Comparison of ENCODE assay signal across 9 mouse cellular contexts in genomic region chr5:119680329-119681010, GRCm38 (mm10). TPM values are rescaled to one million over a fixed set of nuclear protein-coding genes. Genes with fewer than 3 reads are reported as not detected.
DNase-seq lines count a peak whose midpoint lies in the region; ATAC-seq and TF ChIP-seq lines count a peak whose summit lies in the region.
"Had no signal": no experiment of that assay in that cellular context is flagged by ENCODE, and none has a peak within 500 bp of the region (broad histone marks: within the 10 kb centered on the region; RNA-seq: fewer than 3 reads in every experiment).

No protein-coding gene starts in this region.

- no peak overlapping the region for H3K4me2 ChIP-seq in liver, postnatal 0 days (ENCODE audit: low read depth, low read length)
- no peak overlapping the region for H3K4me2 ChIP-seq in hindbrain, embryonic 14.5 days (replicated peaks)
- H3K4me2 ChIP-seq in neural tube, embryonic 11.5 days (ENCODE audit: low read depth) = peak overlapping the region; percentile 24; the same call in 1 of the 2 replicates

- H3K9me3 ChIP-seq in liver, postnatal 0 days (ENCODE audit: low read length) = no peaks in the 10 kb centered on the region
- H3K9me3 ChIP-seq in hindbrain, embryonic 14.5 days (ENCODE audit: control insufficient read depth, low read length) = no peaks in the 10 kb centered on the region
- no peaks in the 10 kb centered on the region for H3K9me3 ChIP-seq in neural tube, embryonic 11.5 days (ENCODE audit: control insufficient read depth, low read length)

- peak; percentile 73 to 86 for DNase-seq in adrenal gland, adult (ENCODE audit: inconsistent age in 2 of 2, low spot score in 1 of 2)
- DNase-seq in adrenal gland, adult 8-10 months = no peak
- peak; percentile 12 for DNase-seq in liver
- DNase-seq in liver, postnatal 0 days = no peak
- no peak for DNase-seq in hindbrain, embryonic 14.5 days (ENCODE audit: low spot score)
- peak; percentile 58 for DNase-seq in neural tube, embryonic 11.5 days (ENCODE audit: low spot score)
- DNase-seq in left cerebral cortex, adult 2 months (ENCODE audit: extremely low spot score in 1 of 2, low spot score in 2 of 2) = no peak
- DNase-seq in testis, postnatal 14 days (ENCODE audit: low spot score) = no peak

- TF ChIP-seq EP300 in liver, postnatal 0 days (IDR thresholded peaks at IDR 0.05; ENCODE audit: low read depth) = no peak

- H3K27me3 ChIP-seq in liver, postnatal 0 days (ENCODE audit: insufficient read depth, low read length) = peaks cover 57% of the 10 kb centered on the region
- H3K27me3 ChIP-seq in hindbrain, embryonic 14.5 days (ENCODE audit: control insufficient read depth, insufficient read depth, low read length) = peaks cover 100% of the 10 kb centered on the region
- peaks cover 94% of the 10 kb centered on the region for H3K27me3 ChIP-seq in neural tube, embryonic 11.5 days (ENCODE audit: control insufficient read depth, insufficient read depth, low read length)

- H3K4me3 ChIP-seq in liver, postnatal 0 days (ENCODE audit: low read depth, low read length) = no peak overlapping the region
- H3K4me3 ChIP-seq in hindbrain, embryonic 14.5 days (replicated peaks; ENCODE audit: low read length) = 0 out of 2 replicates have a peak overlapping the region, but pooled peaks have one; percentile 3
- peak overlapping the region; percentile 7; the same call in 1 of the 2 replicates for H3K4me3 ChIP-seq in neural tube, embryonic 11.5 days (ENCODE audit: low read depth, low read length)
- no peak overlapping the region for H3K4me3 ChIP-seq in left cerebral cortex, adult 2 months

- intact Hi-C loops in left cerebral cortex, adult 2 months (cut with DNase I) = no loop called here

- no peak for TF ChIP-seq CTCF in liver, postnatal 0 days (IDR thresholded peaks at IDR 0.05; ENCODE audit: low read depth)
- no peak for TF ChIP-seq CTCF in left cerebral cortex, adult 2 months (IDR thresholded peaks at IDR 0.05)

- H3K9ac ChIP-seq in liver, postnatal 0 days (replicated peaks) = no peak overlapping the region
- no peak overlapping the region for H3K9ac ChIP-seq in hindbrain, embryonic 14.5 days
- H3K9ac ChIP-seq in neural tube, embryonic 11.5 days (ENCODE audit: low read length) = no peak overlapping the region
- H3K9ac ChIP-seq: liver, embryonic 14.5 days had no signal

- no peak for ATAC-seq in liver, postnatal 0 days
- ATAC-seq in hindbrain, embryonic 14.5 days (ENCODE audit: low FRiP score) = no peak
- no peak; the same call in 1 of the 2 replicates for ATAC-seq in neural tube, embryonic 11.5 days (ENCODE audit: insufficient read depth, low FRiP score, low TSS enrichment)

- no peaks in the 10 kb centered on the region for H3K4me1 ChIP-seq in liver, postnatal 0 days (ENCODE audit: insufficient read depth)
- no peaks in the 10 kb centered on the region for H3K4me1 ChIP-seq in hindbrain, embryonic 14.5 days (replicated peaks; ENCODE audit: control insufficient read depth, insufficient read depth, low read length)
- H3K4me1 ChIP-seq in neural tube, embryonic 11.5 days (ENCODE audit: control insufficient read depth, insufficient read depth, low read length) = 0 out of 2 replicates have a peak, but pooled peaks cover 2% of the 10 kb centered on the region

- H3K36me3 ChIP-seq in liver, postnatal 0 days (replicated peaks; ENCODE audit: insufficient read depth, low read length) = no peaks in the 10 kb centered on the region
- H3K36me3 ChIP-seq in hindbrain, embryonic 14.5 days (replicated peaks; ENCODE audit: control insufficient read depth, insufficient read depth) = no peaks in the 10 kb centered on the region
- H3K36me3 ChIP-seq in neural tube, embryonic 11.5 days (ENCODE audit: control insufficient read depth, insufficient read depth, low read length) = no peaks in the 10 kb centered on the region

- H3K27ac ChIP-seq in liver, postnatal 0 days (ENCODE audit: low read depth) = no peak overlapping the region
- no peak overlapping the region for H3K27ac ChIP-seq in hindbrain, embryonic 14.5 days
- H3K27ac ChIP-seq in neural tube, embryonic 11.5 days (ENCODE audit: low read depth, low read length) = no peak overlapping the region
- H3K27ac ChIP-seq in left cerebral cortex, adult 2 months = no peak overlapping the region
- H3K27ac ChIP-seq: liver, embryonic 14.5 days had no signal

- 15% methylated on average over 62 of the region's 62 CpGs for WGBS in liver, postnatal 0 days (ENCODE audit: insufficient replicate concordance)
- 5% methylated on average over 61 of the region's 62 CpGs for WGBS in hindbrain, embryonic 14.5 days
- WGBS in neural tube, embryonic 11.5 days = 1% methylated on average over 61 of the region's 62 CpGs

RNA-seq across cellular contexts. Expression of gene Tbx3, which starts 10.0 kb away (rescaled TPM):
- 100 to 1,000 TPM; 299 to 549 (median 400) TPM for total RNA-seq in adrenal gland, adult 8-10 months (2022)
- 2.8 and 4.2 TPM in 2 replicates for polyA plus RNA-seq in liver, postnatal 0 days (2015; fragmentation: Nextera tagmentation; extraction: Ambion mirVana)
- polyA plus RNA-seq in hindbrain, embryonic 14.5 days (2014; fragmentation: Nextera tagmentation; extraction: Ambion mirVana) = 4.3 and 6.6 TPM in 2 replicates
- polyA plus RNA-seq in neural tube, embryonic 11.5 days (2014; fragmentation: Nextera tagmentation; extraction: Ambion mirVana) = 10.5 and 15.5 TPM in 2 replicates
- 1 to 10 TPM; 3.1 to 5.5 TPM for total RNA-seq in left cerebral cortex, adult 2 months (2021)

Comparison
In these comparisons a context has a peak if more than half of its experiments do, and no peak if none do; other contexts are left out.
1. DNase-seq: peak in adrenal gland, adult (2 of 2), liver (single experiment) and neural tube, embryonic 11.5 days (single experiment); none in adrenal gland, adult 8-10 months (single experiment), liver, postnatal 0 days (single experiment), hindbrain, embryonic 14.5 days (single experiment), left cerebral cortex, adult 2 months (0 of 2) and testis, postnatal 14 days (single experiment).
2. H3K4me3 ChIP-seq: peak in hindbrain, embryonic 14.5 days (single experiment) and neural tube, embryonic 11.5 days (single experiment); none in liver, postnatal 0 days (single experiment) and left cerebral cortex, adult 2 months (single experiment).